Mouse (Mus musculus) thymus, postnatal 14 days (tissue): ENCODE data around the gene Olfml1.

ENCODE experiments used
- DNase-seq: peaks from one replicate; pipeline ENCODE4 v3.0.0; 2021

The Olfml1 gene

DNA sequence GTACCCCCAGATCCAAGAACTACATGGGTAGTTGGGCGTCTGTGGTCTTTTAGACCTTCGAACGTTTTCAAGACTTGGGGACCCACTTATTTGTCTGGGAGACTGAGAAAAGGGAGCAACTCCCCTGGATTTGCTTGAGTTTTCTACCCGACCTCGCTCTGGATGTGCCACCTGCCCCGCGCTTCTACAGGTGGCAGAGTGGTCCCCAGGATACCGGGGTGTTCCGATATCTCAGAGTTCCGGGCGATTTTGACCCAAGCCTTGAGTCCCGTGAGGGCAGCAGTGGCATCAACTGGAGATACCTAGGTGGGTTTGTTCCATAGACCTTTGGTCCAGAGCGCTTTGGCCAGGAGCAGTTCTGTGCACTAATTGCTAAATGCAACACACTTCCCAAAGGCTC is 28.2 kb downstream of the Olfml1 start:
- DNase-seq, result no peak

DNA sequence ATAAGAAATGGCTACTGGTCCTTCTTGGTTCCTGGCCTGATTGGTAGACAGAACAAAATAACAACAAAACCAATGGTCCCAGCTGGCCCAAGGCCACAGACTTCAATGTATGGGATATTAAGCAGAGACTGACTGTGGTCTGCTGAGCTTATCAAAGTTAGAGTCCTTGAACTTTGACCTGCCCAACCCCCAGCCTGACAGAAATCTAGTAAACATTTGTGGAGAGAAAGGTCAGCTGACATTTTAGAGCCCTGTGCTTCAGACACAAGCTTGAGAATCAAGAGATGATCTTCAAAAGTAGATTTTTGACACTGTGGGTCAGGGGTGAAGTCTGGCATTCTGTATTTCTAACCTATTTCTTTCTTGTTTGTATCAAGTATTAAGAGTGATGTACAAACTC is 29.5 kb downstream of the Olfml1 start:
- DNase-seq, result no peak

- no peak for DNase-seq
Observed at GRCm38 (mm10) chr7:107597956-107598355, 30.7 kb downstream of the Olfml1 start.

DNA sequence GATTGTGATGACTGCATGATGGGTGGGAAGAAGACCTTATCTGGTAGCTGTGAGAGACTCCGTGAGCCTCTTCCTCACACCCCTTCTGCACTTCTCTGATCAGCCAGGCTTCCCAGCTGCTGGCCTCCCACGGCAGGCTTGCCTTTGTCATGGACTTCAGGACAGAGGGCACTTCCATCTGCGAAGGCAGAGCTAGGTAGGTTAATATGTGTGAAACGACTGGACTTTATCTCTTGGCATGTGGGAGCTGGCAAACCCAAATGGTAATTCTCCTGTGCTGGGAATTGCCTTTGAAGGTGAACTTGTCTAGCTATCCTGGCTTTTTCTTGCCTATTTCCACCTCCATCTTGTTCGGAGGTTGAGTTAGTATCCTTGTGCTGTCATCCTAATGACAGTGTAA is 33.4 kb downstream of the Olfml1 start:
- DNase-seq, result no peak

- no peak for DNase-seq
Observed at GRCm38 (mm10) chr7:107602505-107602904, 35.3 kb downstream of the Olfml1 start.

GRCm38 (mm10) chr7:107602913-107603312 is 35.7 kb downstream of the Olfml1 start:
- DNase-seq, result no peak

GRCm38 (mm10) chr7:107607766-107608165 is 40.5 kb downstream of the Olfml1 start:
- no peak for DNase-seq

GRCm38 (mm10) chr7:107609622-107610255 is 42.5 kb downstream of the Olfml1 start:
- DNase-seq, result no peak

DNA sequence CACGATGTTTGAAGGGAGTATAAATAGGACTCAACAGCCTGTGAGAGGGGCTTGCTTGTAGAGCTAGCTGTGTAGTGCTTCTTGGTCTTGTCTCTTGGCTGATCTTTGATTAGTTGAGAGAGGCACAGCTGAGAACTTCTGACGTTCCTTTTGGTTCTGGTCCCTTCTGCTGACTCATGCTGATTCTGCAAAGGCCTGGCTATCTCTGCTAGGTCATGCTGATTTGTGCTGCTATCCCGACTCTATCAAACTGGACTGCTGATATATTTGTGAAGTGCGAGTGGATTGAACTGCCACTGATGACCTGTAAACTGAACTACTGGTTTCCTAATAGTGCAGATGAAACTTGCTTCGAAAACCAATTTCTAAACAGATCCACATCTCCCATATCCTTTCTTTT is 43.6 kb downstream of the Olfml1 start:
- no peak for DNase-seq

GRCm38 (mm10) chr7:107618028-107618992 is 51.1 kb downstream of the Olfml1 start:
- DNase-seq, result no peak

- no peak for DNase-seq
Observed at GRCm38 (mm10) chr7:107619225-107619624, 52.0 kb downstream of the Olfml1 start.

DNA sequence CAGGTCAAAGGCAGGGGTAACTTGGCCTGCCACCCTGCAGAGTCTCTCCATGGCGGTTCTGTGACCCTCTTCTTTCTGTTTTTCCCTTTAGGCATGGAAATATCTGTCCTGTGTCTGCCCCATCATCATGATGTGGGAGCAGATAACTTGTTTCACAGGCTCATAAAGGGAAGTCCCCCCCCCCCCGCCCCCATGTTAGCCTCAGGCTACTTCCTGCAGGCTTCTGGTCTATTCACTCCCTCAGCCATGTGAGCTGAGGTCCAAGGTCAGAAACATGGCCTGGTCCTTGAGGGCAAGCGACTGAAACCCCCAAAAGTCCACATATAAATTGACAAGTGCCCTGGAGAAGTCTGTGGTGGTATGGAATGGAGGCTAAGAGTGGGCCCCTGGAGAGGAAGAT is 52.9 kb downstream of the Olfml1 start:
- no peak for DNase-seq

GRCm38 (mm10) chr7:107624432-107624831 is 57.2 kb downstream of the Olfml1 start:
- no peak for DNase-seq

DNA sequence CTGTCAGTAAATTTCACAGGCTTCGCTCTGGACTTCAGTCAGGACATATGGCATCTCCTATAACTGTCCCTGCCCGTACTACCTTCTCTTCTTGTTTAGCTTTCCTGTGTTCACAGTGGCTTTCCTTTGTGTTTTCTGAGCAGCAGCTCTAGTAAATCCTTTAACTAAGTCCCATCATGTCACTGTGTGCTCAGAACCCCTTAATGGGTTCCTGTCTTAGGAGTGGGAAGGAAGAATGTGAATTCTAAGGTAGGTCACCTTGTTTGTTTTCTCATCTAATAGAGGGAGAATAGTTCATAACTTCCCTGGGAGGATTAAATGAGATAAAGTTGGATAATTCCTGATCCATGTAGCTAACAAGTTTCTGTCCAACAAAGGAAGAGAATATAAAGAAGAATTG is 57.8 kb downstream of the Olfml1 start, which contains the start of gene 5330417H12Rik:
Gene 5330417H12Rik, minus strand, starts transcription at position 101 of the 400 bp plus-strand sequence.
- DNase-seq, result no peak

DNA sequence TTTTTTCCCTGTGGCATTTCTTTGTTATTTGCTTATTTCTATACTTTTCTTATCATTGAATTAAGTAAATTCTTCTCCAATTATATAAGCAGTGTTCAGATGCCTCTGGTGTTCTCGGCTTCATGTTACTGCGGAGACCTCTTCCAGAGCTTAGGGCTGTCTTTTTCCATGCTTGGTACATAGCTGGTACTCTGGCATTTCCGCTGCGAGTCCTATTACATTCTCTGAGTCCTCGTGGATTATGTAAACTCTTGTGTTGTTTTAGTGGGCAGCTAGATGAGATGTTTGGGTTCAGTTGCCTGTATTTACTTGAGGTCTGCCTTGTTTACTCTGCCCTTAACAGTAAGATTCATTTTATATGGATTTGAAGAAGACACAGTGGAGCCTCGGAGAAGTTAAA is 58.5 kb downstream of the Olfml1 start:
- DNase-seq, result no peak

DNA sequence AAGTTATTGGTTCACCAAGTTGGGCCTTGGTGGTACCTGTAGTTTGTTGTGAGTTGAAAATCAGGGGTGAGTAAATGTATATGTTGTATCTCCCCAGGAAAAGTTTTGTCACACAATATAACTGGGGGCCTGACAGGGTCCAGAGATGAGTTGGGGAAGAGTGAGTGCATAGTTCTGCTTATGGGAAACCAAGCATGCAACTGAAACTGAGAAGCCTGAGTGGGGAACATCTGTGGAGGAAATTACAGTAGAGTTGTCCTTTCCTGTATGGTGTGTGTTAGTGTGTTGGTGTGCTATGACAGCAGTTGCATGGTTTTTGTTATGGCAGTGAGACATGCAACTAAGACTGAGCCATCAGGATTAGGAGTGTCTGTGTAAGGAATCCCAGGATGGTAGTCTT is 61.1 kb downstream of the Olfml1 start:
- DNase-seq, result no peak

DNA sequence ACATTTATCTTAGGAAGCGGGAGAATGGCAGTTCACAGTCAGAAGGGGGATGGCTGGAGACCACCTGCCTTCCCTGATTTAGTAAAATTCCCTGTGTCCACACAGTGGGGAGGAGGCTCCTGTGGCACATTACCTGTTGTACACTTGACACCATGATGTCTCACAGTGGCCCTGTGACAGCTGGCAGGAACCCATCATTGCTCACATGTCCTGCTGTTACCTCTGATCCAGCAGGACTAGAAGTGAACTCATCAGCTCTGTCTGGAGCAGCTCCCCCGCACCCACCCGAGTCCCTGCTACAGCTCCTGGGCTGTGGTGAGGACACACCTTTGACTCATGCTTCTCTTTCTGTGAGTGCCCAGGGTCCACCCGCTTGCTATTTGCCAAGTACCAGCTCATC is 66.0 kb downstream of the Olfml1 start:
- no peak for DNase-seq

DNA sequence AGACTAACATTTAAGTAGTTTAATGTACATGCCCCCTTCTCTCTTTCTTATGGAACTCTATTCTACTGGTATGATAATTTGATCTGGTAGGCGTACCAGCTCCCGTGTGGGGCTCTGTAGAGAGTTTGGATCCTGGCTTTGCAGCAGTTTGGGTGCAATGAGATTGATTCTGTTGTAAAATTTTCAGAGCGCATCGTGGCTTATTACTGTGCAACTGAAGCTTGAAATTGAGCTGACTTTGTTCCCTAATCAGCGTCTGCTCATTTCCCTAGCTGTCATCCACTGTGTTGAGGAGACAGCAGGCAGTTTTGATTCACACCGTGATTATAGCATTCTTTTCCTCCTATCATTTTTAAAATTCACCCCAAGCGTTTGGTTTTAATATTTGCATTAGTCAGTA is 70.2 kb downstream of the Olfml1 start:
- no peak for DNase-seq

DNA sequence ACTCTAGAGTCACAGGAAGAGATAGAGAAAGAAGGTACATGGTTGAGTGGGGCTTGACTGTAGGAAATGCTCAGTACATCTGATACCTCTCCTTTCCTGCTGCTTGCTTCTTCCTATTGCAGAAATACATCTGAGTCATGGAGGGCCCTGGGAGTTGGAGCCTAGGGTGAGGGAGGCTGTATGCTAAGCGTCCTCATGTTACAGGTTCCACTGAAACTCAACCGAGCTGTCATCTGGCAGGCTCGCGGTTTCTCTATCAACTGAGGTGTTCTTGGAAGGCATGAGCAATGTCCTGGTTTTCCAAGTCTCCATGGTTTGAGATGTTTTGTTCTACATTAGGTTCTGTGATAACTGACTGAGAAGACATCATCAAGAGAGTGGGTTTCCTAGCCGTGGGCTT is 70.8 kb downstream of the Olfml1 start:
- DNase-seq, result no peak
